Mouse (Mus musculus): Measurements from ENCODE around the gene Gm20458. TPM values are rescaled to one million over a fixed set of nuclear protein-coding genes. Genes with fewer than 3 reads are reported as not detected.

The Gm20458 gene
- polyA plus RNA-seq, 1 experiment from 2014 or later = 19.2 TPM

DNA sequence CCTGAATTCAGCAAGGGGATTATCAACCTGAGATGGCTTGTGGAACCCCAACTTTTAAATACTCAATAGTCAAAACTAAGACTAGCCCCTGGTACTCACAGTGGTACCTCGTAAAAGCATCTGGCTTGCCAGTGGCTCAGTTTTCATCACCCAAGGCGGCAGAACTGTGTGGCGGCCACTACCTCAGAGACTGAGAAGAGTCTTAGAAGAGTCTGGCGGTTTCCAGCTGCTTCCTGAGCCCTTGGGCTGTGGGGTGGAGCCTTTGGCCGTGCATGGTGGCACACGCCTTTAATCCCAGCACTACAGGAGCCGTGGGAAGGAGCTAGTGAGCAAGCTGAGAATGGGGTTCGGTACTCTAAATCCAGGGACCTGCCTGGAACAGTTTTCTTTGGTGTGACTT lies 61.5 kb downstream of the Gm20458 start:
- H3K9me3 ChIP-seq (replicated peaks; ENCODE audit: control insufficient read depth, low read length) = no peaks in the 10 kb centered on the region; the same call in 1 of the 2 replicates

DNA sequence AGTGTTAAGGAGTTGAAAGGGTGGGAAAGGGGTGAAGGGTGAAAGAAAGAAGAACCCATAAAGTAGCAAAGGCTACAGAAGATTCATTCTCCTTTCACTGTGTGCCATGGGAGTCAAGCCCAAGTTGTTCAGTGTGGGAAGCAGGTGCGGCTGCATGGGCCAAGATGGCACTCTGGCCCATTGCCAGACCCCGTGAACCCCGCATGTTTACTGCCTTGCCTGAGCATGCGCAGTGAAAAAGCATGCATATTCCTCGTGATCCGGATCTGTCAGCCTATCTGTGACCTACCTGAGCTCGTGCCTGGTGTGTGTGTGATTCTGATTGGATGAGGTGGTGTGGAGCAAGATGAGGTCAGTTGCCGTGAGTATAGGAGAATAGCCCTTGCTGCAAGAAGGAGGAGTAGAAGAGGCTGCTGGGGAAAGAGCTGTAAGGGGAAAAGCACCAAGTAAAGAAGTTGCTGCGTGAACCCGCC lies 62.6 kb downstream of the Gm20458 start:
- H3K27me3 ChIP-seq (ENCODE audit: control insufficient read depth, insufficient read depth, low read length) = no peaks in the 10 kb centered on the region
- H3K4me3 ChIP-seq (replicated peaks; ENCODE audit: low read length) = no peak overlapping the region
- no peak overlapping the region for H3K4me2 ChIP-seq (ENCODE audit: low read depth, low read length)
- H3K4me1 ChIP-seq (ENCODE audit: control insufficient read depth, insufficient read depth, low read length) = peaks cover 7% of the 10 kb centered on the region
- 73% methylated on average over 10 of the region's 10 CpGs for WGBS
- H3K9me3 ChIP-seq (replicated peaks; ENCODE audit: control insufficient read depth, low read length) = no peaks in the 10 kb centered on the region; the same call in 1 of the 2 replicates
- ATAC-seq (ENCODE audit: insufficient read depth, low FRiP score) = no peak
- H3K36me3 ChIP-seq (ENCODE audit: control insufficient read depth, insufficient read depth, low read length) = no peaks in the 10 kb centered on the region
- no peak overlapping the region for H3K27ac ChIP-seq (ENCODE audit: low read length)
- no peak overlapping the region for H3K9ac ChIP-seq (ENCODE audit: low read length)

More for the DNA sequence above, 61.5 kb downstream of the Gm20458 start:
- H3K4me2 ChIP-seq (ENCODE audit: low read depth, low read length) = 0 out of 2 replicates have a peak overlapping the region, but pooled peaks have one; percentile 17
- WGBS = 30% methylated on average over 8 of the region's 8 CpGs
- no peak for ATAC-seq (ENCODE audit: insufficient read depth, low FRiP score)
- no peaks in the 10 kb centered on the region for H3K27me3 ChIP-seq (ENCODE audit: control insufficient read depth, insufficient read depth, low read length)
- H3K4me1 ChIP-seq (ENCODE audit: control insufficient read depth, insufficient read depth, low read length) = peaks cover 7% of the 10 kb centered on the region
- H3K4me3 ChIP-seq (replicated peaks; ENCODE audit: low read length) = no peak overlapping the region
- peak overlapping the region; percentile 19; the same call in 1 of the 2 replicates for H3K27ac ChIP-seq (ENCODE audit: low read length)
- no peak overlapping the region for H3K9ac ChIP-seq (ENCODE audit: low read length)
- H3K36me3 ChIP-seq (ENCODE audit: control insufficient read depth, insufficient read depth, low read length) = no peaks in the 10 kb centered on the region

DNA sequence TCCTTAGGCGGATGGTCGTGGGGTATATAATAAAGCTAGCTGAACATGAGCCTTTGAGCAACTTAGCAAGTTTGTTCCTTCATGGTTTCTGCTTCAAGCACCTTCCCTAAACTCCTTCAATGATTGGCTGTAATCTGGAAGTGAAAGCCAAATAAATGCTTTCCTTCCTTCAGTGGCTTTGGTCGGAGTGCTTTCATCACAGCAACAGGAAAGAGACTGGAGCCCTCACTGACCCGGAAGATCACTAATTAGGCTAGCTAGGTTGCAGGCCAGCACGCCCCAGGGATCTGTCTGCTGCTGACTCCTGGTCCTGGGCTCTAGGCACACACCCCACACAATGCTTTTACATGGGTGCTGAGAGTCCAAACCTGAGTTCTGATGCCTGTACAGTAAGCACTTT lies 67.8 kb downstream of the Gm20458 start:
- Histone ChIP-seq H3K9me3 (replicated peaks; ENCODE audit: control insufficient read depth, low read length) (no peaks in the 10 kb centered on the region; the same call in 1 of the 2 replicates), H3K4me2 (ENCODE audit: low read depth, low read length) (no peak overlapping the region), H3K9ac (ENCODE audit: low read length) (no peak overlapping the region), H3K27me3 (ENCODE audit: control insufficient read depth, insufficient read depth, low read length) (no peaks in the 10 kb centered on the region), H3K4me1 (ENCODE audit: control insufficient read depth, insufficient read depth, low read length) (no peaks in the 10 kb centered on the region), H3K27ac (ENCODE audit: low read length) (no peak overlapping the region), H3K36me3 (ENCODE audit: control insufficient read depth, insufficient read depth, low read length) (no peaks in the 10 kb centered on the region), H3K4me3 (replicated peaks; ENCODE audit: low read length) (no peak overlapping the region)
- no peak for ATAC-seq (ENCODE audit: insufficient read depth, low FRiP score)
- WGBS = 64% methylated on average over 5 of the region's 5 CpGs

DNA sequence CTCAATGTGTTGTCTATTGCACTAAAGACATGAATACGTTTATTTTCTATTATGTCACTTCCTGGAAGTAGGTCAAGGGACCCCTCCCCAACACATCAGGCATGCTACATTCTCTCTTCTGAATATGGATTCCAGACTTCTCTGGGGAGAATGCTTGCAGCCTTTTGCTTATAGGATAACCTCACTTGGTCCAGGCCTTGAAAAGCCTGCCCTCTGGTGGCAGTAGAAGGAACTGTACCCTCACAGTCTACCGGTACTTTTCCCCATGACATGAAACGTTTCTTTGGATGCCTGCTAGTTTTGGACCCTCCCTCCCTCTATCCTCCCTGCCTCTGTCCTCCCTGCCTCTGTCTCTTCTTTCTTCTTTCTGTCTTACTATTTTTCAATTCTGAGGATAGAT lies 70.4 kb downstream of the Gm20458 start:
- peak; percentile 54; the same call in 1 of the 2 replicates for ATAC-seq (ENCODE audit: insufficient read depth, low FRiP score)
- Histone ChIP-seq H3K4me1 (ENCODE audit: control insufficient read depth, insufficient read depth, low read length) (no peaks in the 10 kb centered on the region), H3K4me2 (ENCODE audit: low read depth, low read length) (no peak overlapping the region), H3K27ac (ENCODE audit: low read length) (no peak overlapping the region), H3K9ac (ENCODE audit: low read length) (no peak overlapping the region), H3K4me3 (replicated peaks; ENCODE audit: low read length) (no peak overlapping the region), H3K27me3 (ENCODE audit: control insufficient read depth, insufficient read depth, low read length) (no peaks in the 10 kb centered on the region), H3K9me3 (replicated peaks; ENCODE audit: control insufficient read depth, low read length) (no peaks in the 10 kb centered on the region; the same call in 1 of the 2 replicates), H3K36me3 (ENCODE audit: control insufficient read depth, insufficient read depth, low read length) (no peaks in the 10 kb centered on the region)
- 3% methylated on average over 3 of the region's 3 CpGs for WGBS

DNA sequence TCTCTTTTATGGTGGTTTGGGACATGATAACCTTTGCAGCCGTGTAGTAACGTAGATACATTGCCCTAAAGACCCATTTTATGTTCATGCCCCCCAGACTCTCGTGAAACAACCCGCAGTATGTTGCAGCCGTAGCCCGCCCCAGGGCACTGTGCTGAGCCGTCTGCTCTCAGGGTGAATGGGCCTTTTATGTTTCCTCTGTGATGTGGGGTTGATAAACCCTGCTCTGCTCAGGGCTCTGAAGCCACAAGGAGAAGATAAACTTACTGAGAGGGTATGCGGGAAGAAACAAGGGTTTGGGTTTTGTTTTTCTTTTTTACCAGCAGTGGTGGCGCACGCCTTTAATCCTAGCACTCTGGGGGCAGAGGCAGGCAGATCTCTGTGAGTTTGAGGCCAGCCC lies 73.5 kb downstream of the Gm20458 start:
- Histone ChIP-seq H3K36me3 (ENCODE audit: control insufficient read depth, insufficient read depth, low read length) (no peaks in the 10 kb centered on the region), H3K27me3 (ENCODE audit: control insufficient read depth, insufficient read depth, low read length) (no peaks in the 10 kb centered on the region), H3K9ac (ENCODE audit: low read length) (no peak overlapping the region), H3K4me3 (replicated peaks; ENCODE audit: low read length) (no peak overlapping the region), H3K27ac (ENCODE audit: low read length) (no peak overlapping the region), H3K4me2 (ENCODE audit: low read depth, low read length) (no peak overlapping the region), H3K9me3 (replicated peaks; ENCODE audit: control insufficient read depth, low read length) (no peaks in the 10 kb centered on the region), H3K4me1 (ENCODE audit: control insufficient read depth, insufficient read depth, low read length) (no peaks in the 10 kb centered on the region)
- WGBS = 71% methylated on average over 10 of the region's 10 CpGs
- no peak for ATAC-seq (ENCODE audit: insufficient read depth, low FRiP score)

DNA sequence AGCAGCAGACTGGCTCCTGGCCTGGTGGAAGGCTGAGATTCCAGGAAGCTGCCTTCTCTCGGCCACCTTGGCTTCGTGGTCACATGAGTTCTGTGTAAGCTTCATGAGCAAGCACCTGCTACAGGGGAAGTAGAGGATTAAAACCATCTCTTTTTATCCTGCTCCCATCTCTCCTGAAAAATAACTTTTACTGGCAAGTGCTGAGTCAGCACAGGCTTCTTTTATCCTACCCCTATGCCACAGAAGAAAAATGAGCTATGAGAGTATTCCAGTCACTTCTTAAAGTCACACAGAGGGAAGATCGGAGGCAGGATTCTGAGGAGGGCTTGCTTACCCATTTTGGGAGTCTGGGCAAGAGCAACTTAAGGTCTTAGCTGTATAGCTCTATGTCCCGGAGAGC lies 76.2 kb downstream of the Gm20458 start:
- ATAC-seq (ENCODE audit: insufficient read depth, low FRiP score) = no peak
- Histone ChIP-seq H3K27me3 (ENCODE audit: control insufficient read depth, insufficient read depth, low read length) (no peaks in the 10 kb centered on the region), H3K4me2 (ENCODE audit: low read depth, low read length) (no peak overlapping the region), H3K27ac (ENCODE audit: low read length) (no peak overlapping the region), H3K9ac (ENCODE audit: low read length) (no peak overlapping the region), H3K9me3 (replicated peaks; ENCODE audit: control insufficient read depth, low read length) (no peaks in the 10 kb centered on the region), H3K36me3 (ENCODE audit: control insufficient read depth, insufficient read depth, low read length) (no peaks in the 10 kb centered on the region), H3K4me3 (replicated peaks; ENCODE audit: low read length) (no peak overlapping the region), H3K4me1 (ENCODE audit: control insufficient read depth, insufficient read depth, low read length) (peaks cover 15% of the 10 kb centered on the region)
- 64% methylated on average over 4 of the region's 4 CpGs for WGBS

Other genes starting within 250 kb of the Gm20458 start
- 56.1 and 65.1 TPM in 2 replicates for gene Wfdc15b, start 239.3 kb upstream of the Gm20458 start, polyA plus RNA-seq (2015; fragmentation: Nextera tagmentation; extraction: Ambion mirVana)
- not detected in 2 replicates for gene Svs2, start 222.5 kb upstream of the Gm20458 start, polyA plus RNA-seq (2015; fragmentation: Nextera tagmentation; extraction: Ambion mirVana)
- gene Svs3b, start 204.3 kb upstream of the Gm20458 start, polyA plus RNA-seq (2015; fragmentation: Nextera tagmentation; extraction: Ambion mirVana) = not detected in 2 replicates
- gene Svs4, start 182.5 kb upstream of the Gm20458 start, polyA plus RNA-seq (2015; fragmentation: Nextera tagmentation; extraction: Ambion mirVana) = not detected in 2 replicates
- not detected in 2 replicates for gene Svs3a, start 171.7 kb upstream of the Gm20458 start, polyA plus RNA-seq (2015; fragmentation: Nextera tagmentation; extraction: Ambion mirVana)
- gene Svs6, start 144.2 kb upstream of the Gm20458 start, polyA plus RNA-seq (2015; fragmentation: Nextera tagmentation; extraction: Ambion mirVana) = not detected in 2 replicates
- gene Svs5, start 128.2 kb upstream of the Gm20458 start, polyA plus RNA-seq (2015; fragmentation: Nextera tagmentation; extraction: Ambion mirVana) = not detected in 2 replicates
- gene Slpi, start 71.9 kb upstream of the Gm20458 start, polyA plus RNA-seq (2015; fragmentation: Nextera tagmentation; extraction: Ambion mirVana) = 35.5 and 46.1 TPM in 2 replicates
- gene Rbpjl, start 57.8 kb upstream of the Gm20458 start, polyA plus RNA-seq (2015; fragmentation: Nextera tagmentation; extraction: Ambion mirVana) = 41.3 and 45.2 TPM in 2 replicates
- 6.4 and 8.9 TPM in 2 replicates for gene Matn4, start 55.8 kb upstream of the Gm20458 start, polyA plus RNA-seq (2015; fragmentation: Nextera tagmentation; extraction: Ambion mirVana)
- 150 and 173 TPM in 2 replicates for gene Sdc4, start 17.1 kb upstream of the Gm20458 start, polyA plus RNA-seq (2015; fragmentation: Nextera tagmentation; extraction: Ambion mirVana)
- 48.1 and 49.4 TPM in 2 replicates for gene Sys1, start 4.0 kb upstream of the Gm20458 start, polyA plus RNA-seq (2015; fragmentation: Nextera tagmentation; extraction: Ambion mirVana)
- gene Trp53tg5, start 12.8 kb downstream of the Gm20458 start, polyA plus RNA-seq (2015; fragmentation: Nextera tagmentation; extraction: Ambion mirVana) = not detected in 2 replicates
- gene Dbndd2, start 25.1 kb downstream of the Gm20458 start, polyA plus RNA-seq (2015; fragmentation: Nextera tagmentation; extraction: Ambion mirVana) = 12.1 and 21.3 TPM in 2 replicates
- 69.6 and 72.9 TPM in 2 replicates for gene Pigt, start 36.6 kb downstream of the Gm20458 start, polyA plus RNA-seq (2015; fragmentation: Nextera tagmentation; extraction: Ambion mirVana)
- gene Wfdc2, start 101.4 kb downstream of the Gm20458 start, polyA plus RNA-seq (2015; fragmentation: Nextera tagmentation; extraction: Ambion mirVana) = 155 and 197 TPM in 2 replicates
- not detected in 2 replicates for gene Spint3, start 112.5 kb downstream of the Gm20458 start, polyA plus RNA-seq (2015; fragmentation: Nextera tagmentation; extraction: Ambion mirVana)
- gene Wfdc6a, start 124.5 kb downstream of the Gm20458 start, polyA plus RNA-seq (2015; fragmentation: Nextera tagmentation; extraction: Ambion mirVana) = 1.3 and 2.2 TPM in 2 replicates
- gene Eppin, start 132.6 kb downstream of the Gm20458 start, polyA plus RNA-seq (2015; fragmentation: Nextera tagmentation; extraction: Ambion mirVana) = not detected in 2 replicates
- not detected in 2 replicates for gene Wfdc6b, start 152.6 kb downstream of the Gm20458 start, polyA plus RNA-seq (2015; fragmentation: Nextera tagmentation; extraction: Ambion mirVana)
- gene Wfdc8, start 152.7 kb downstream of the Gm20458 start, polyA plus RNA-seq (2015; fragmentation: Nextera tagmentation; extraction: Ambion mirVana) = not detected in 2 replicates
- not detected in 2 replicates for gene Wfdc16, start 177.8 kb downstream of the Gm20458 start, polyA plus RNA-seq (2015; fragmentation: Nextera tagmentation; extraction: Ambion mirVana)
- 0.79 TPM in 1 of 2 replicates, not detected in the other for gene Wfdc10, start 195.1 kb downstream of the Gm20458 start, polyA plus RNA-seq (2015; fragmentation: Nextera tagmentation; extraction: Ambion mirVana)
- gene Wfdc9, start 195.6 kb downstream of the Gm20458 start, polyA plus RNA-seq (2015; fragmentation: Nextera tagmentation; extraction: Ambion mirVana) = not detected in 2 replicates
- gene Wfdc11, start 213.1 kb downstream of the Gm20458 start, polyA plus RNA-seq (2015; fragmentation: Nextera tagmentation; extraction: Ambion mirVana) = not detected in 2 replicates
- 4.2 and 5.5 TPM in 2 replicates for gene Wfdc13, start 224.1 kb downstream of the Gm20458 start, polyA plus RNA-seq (2015; fragmentation: Nextera tagmentation; extraction: Ambion mirVana)
- not detected in 2 replicates for gene Spint4, start 237.5 kb downstream of the Gm20458 start, polyA plus RNA-seq (2015; fragmentation: Nextera tagmentation; extraction: Ambion mirVana)

All from stomach, embryonic 16.5 days (tissue).